19 mouse cellular contexts compared by ENCODE assay signal in the genomic region with DNA sequence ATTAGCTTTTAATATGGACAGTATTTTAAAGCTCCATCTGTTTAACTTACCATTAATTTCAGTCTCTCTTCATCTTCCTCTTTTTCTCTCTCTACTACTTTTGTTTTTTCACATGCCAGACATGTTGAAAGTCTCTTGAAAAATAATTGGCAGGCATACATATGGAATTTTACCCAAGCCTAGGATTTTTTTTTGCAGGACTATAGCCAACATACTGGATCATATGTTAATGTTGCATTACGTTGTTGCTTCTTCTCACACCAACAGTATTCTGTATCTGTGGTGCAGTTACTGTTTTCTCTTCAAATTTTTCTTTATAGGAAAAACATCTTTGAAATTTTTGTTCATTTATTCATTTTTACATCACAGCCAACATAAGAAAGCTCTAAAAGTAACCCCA.
"Had no signal": no experiment of that assay in that cellular context is flagged by ENCODE, and none has a peak within 500 bp of the region (broad histone marks: within the 10 kb centered on the region; RNA-seq: fewer than 3 reads in every experiment).

No protein-coding gene starts in this region.

- H3K9me3 ChIP-seq: lung, embryonic 15.5 days; megakaryocyte, embryonic 14.5 days; midbrain, embryonic 13.5 days; midbrain, embryonic 15.5 days; neural tube, embryonic 12.5 days had no signal

- DNase-seq: lung, adult 2 months; lung, postnatal 14 days; lung, postnatal 36 days; retina, postnatal 1 day; right cerebral cortex, adult 18-20 months; right cerebral cortex, postnatal 25 days; right cerebral cortex, postnatal 4 days; spleen, adult 18-20 months; thymus, adult 18-20 months; thymus, postnatal 14 days; thymus, postnatal 36 days had no signal

- H3K4me3 ChIP-seq: lung, embryonic 15.5 days; megakaryocyte, embryonic 14.5 days; midbrain, embryonic 13.5 days; midbrain, embryonic 15.5 days; neural tube, embryonic 12.5 days had no signal

- H3K27me3 ChIP-seq: lung, embryonic 15.5 days; megakaryocyte, embryonic 14.5 days; midbrain, embryonic 13.5 days; midbrain, embryonic 15.5 days; neural tube, embryonic 12.5 days had no signal

- H3K4me2 ChIP-seq: lung, embryonic 15.5 days; midbrain, embryonic 11.5 days; midbrain, embryonic 13.5 days; midbrain, embryonic 15.5 days; neural tube, embryonic 12.5 days had no signal

- H3K4me1 ChIP-seq: lung, embryonic 15.5 days; megakaryocyte, embryonic 14.5 days; midbrain, embryonic 13.5 days; midbrain, embryonic 15.5 days; neural tube, embryonic 12.5 days had no signal

- H3K27ac ChIP-seq: lung, embryonic 15.5 days; macrophage; midbrain, embryonic 13.5 days; midbrain, embryonic 15.5 days; neural tube, embryonic 12.5 days had no signal

- ATAC-seq: lung, postnatal 0 days; midbrain, embryonic 13.5 days; midbrain, embryonic 15.5 days had no signal

- H3K9ac ChIP-seq: lung, embryonic 15.5 days; midbrain, embryonic 13.5 days; midbrain, embryonic 15.5 days; neural tube, embryonic 12.5 days had no signal

- H3K36me3 ChIP-seq: lung, embryonic 15.5 days; midbrain, embryonic 13.5 days; midbrain, embryonic 15.5 days; neural tube, embryonic 12.5 days had no signal
